Mouse (Mus musculus): ENCODE results near the gene Abraxas2. TPM values are rescaled to one million over a fixed set of nuclear protein-coding genes. Genes with fewer than 3 reads are reported as not detected.

The Abraxas2 gene
- 45.3 and 56.8 TPM in 2 replicates for total RNA-seq (2017)

DNA sequence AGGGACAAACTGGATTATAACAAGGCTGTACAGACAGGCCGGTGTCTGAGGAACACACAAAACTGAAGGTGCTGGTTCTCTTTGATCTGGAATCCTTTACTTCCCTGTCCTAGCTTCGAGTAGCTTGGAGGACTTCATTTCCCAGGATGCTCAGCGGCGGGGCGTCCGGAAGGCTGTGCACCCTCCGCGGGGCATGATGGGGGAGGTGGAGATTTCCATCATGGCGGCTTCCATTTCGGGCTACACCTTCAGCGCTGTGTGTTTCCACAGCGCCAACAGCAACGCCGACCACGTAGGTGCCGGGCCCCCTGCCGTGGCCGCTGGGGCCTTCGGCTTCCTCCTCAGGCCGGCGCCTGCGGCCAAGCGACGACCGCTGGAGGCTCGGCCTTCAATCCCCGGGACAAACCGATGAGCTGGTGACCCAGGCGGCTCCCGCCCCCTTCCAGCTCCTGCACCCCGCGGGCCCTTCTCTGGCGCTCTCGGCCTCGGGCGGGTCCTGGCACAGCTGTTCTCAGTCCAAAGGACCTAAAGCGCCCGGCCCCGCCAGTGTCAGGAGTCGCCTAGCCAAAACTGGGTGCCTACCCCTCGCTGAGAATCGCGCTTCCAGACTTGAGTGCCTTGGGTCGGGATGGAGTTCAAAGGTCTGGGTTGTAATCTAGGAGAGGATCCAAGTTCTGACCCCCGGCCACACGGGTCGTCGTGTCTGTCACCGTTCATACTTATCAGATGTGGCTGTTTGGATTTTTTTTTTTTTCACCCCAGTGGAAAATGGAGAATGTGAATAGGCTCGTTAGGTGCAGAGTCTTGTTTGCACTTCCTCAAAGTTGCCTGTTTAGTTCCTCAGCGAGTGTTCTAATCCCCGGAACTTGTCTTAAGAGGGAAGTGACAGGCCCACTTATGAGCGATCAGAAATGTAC lies at the start of gene Abraxas2:
Gene Abraxas2 (plus strand): TSS at position 184 of the 917 bp plus-strand sequence.
- peak; percentile 97 to 98 for ATAC-seq (replicated peaks in 1 of 2; ENCODE audit: insufficient read depth in 1 of 2, low FRiP score in 2 of 2, low TSS enrichment in 1 of 2, low read depth in 1 of 2, poor library complexity in 2 of 2, severe bottlenecking in 2 of 2)

DNA sequence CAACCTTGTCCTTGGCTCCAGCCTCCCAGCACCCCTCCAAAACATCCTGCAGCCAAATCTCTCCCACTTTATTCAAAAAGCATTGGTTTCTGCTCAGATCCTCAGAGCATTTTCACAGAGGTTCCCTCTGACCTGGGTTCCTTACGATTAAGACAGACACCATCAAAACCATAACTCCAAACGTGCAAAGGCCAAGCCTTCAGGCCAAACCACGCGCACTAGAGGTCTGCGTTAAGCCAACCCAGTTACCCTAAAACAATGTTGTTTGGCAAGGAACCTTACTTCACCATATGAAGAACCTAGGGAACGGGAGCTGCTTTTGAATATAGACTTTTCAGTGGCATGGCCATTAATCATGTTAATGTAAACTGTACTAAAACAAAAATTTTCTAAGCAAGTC lies 49.3 kb upstream of the Abraxas2 start:
- ATAC-seq (replicated peaks in 1 of 2; ENCODE audit: insufficient read depth in 1 of 2, low FRiP score in 2 of 2, low TSS enrichment in 1 of 2, low read depth in 1 of 2, poor library complexity in 2 of 2, severe bottlenecking in 2 of 2), result no peak

DNA sequence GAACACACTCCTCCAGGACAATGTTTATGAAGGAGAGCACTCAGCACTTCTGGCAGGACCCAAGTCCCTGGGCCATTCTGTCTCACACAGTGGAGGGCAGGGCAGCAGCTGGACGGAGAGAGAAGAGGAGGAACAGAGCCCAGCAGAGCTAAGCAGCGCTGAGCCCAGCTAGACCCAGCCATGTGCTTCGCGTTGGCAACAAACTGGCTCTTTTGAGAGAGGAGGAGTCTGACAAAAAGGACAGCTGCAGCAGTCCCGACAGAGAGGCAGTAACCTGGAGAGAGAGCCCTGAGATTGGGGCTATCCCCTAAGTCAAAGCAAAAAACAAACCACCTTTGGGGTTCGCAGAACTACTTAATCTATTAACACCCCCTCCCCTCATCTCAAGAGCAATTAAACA lies 48.7 kb upstream of the Abraxas2 start:
- ATAC-seq (replicated peaks in 1 of 2; ENCODE audit: insufficient read depth in 1 of 2, low FRiP score in 2 of 2, low TSS enrichment in 1 of 2, low read depth in 1 of 2, poor library complexity in 2 of 2, severe bottlenecking in 2 of 2), result no peak

DNA sequence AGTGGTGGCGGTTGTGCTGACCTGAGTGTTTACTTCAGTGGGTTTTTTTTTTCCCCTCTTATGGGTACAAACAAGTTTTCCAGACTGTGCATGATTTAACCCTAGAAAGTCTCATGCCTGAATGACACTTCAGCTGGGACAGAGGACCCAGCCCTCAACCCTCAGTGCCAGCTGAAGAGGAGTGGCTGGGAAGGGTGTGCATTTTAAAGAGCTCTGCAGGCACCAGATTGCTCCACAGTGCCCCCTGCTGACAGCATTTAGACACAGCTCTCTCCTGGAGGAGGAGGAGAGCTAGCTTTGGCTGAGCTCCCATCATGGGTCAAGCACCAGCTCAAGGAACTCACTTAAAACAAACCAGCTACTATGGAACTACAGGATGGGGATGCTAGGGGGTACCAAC lies 48.1 kb upstream of the Abraxas2 start:
- ATAC-seq (replicated peaks in 1 of 2; ENCODE audit: insufficient read depth in 1 of 2, low FRiP score in 2 of 2, low TSS enrichment in 1 of 2, low read depth in 1 of 2, poor library complexity in 2 of 2, severe bottlenecking in 2 of 2), result peak; percentile 62 to 76

DNA sequence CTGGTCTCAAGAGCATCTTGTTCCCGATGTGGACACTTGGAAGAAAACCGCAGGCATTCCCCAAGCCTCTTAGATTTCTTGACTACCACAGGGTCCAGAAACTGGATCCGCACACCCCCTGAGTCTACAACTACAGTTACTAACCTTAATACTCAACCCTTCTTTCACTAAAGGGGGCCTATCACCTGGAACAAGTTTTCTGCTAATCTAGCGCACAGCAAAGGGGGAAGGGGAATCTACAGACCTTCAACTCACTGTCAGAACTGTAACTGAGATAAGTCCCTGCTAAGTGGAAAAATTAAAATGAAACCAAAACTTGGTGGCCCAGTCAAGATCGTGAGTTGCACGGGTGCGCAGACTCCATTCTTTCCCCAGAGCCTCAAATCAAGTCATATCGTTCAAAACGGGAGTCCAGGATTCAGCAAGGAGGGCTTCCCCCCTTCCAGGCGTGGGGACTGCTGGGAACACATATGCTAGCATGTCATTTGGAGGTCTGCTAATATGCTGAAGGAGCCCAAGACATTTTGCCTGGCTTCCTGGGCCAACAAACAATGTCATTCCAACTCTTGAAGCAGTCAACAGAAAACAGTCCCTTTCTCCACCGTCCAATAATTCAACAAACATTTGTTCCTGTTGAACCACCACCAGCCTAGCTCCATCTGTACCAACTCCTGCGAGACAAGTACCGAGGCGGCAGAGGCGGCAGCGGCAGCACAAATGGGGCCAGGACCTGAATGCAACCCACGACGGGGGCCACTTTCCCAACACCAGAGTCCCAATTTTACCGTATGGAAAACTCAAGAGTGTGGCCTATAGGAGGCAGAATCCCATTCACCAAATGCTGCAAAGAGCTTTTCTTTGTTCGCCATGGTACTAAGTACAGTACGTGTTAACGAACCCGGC lies 47.1 kb upstream of the Abraxas2 start:
- ATAC-seq (replicated peaks in 1 of 2; ENCODE audit: insufficient read depth in 1 of 2, low FRiP score in 2 of 2, low TSS enrichment in 1 of 2, low read depth in 1 of 2, poor library complexity in 2 of 2, severe bottlenecking in 2 of 2), result peak in 1 of 2 experiments; percentile 19; a peak in 1 of 4 replicates

DNA sequence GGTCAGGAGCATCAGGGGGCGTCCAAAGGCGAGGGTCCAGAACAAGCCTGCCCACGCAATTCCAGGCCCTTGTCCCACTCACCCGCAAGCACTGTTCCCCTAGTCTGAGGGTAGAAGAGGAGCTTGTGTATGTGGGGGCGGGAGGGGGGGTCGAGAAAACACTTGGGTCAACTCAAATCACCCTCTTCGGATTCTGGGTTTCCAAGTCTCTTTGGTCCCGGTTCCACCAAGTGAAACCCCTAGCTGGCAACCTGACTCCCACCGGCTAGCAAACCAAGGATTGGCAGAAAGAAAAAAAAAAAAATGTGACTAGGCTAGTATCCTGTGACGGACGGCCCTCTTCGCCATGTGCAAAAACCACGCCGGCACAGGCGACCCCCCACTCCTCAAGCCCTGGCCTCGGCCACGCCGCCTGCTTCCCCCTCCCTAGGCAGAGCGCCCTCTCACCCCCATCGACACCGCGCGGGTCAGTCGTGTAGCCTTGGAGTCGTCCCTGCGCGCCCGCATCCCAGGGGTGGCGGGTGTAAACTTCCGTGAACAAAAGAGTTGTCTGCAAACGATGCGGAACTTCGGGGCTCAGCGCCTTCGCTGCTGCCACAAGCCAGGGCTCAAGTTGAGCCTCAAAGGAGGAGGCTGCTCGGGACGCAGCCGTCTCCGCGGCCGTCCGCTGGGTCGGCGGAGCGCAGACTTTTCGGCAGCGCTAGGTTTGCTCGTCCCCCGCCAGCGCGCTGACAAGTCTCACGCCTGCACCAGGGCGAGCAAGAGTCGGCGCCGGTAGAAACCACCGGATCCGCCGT lies 46.2 kb upstream of the Abraxas2 start:
- ATAC-seq (replicated peaks in 1 of 2; ENCODE audit: insufficient read depth in 1 of 2, low FRiP score in 2 of 2, low TSS enrichment in 1 of 2, low read depth in 1 of 2, poor library complexity in 2 of 2, severe bottlenecking in 2 of 2), result peak; percentile 32 to 62

DNA sequence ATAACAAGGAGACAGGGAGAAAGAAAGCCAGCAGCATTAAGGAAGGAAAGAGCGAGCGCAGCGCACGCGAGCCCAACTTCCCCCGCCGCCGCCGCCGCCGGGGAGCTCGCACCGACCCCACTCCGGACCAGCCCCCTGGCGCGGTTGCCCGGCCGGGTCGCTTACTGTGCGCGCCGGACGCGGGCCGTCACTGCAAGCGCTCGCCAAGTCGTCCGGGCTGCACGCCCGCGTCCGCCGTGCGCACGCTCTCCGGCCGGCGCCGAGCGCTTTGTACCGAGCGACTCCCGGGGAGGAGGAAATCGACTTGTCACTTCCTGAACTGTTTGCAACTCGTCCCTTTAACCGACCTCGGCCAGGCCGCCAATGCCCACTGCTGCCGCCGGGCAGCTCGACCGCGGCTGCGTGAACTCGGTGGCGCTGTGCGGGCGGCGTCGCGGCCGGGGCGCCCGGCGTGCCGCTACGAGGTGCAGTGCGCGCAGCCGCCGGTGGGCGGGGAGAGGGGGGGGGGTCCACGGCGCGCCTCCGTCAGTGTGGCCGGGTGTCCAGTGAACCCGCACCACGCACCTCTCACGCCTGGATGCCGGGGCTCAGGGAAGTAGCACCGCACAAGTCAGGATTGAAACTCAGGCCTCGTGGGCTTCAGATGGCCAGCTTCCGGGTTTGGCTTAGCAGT lies 45.5 kb upstream of the Abraxas2 start, which contains the start of gene Fam53b:
Gene Fam53b (minus strand): TSS at position 471 of the 673 bp plus-strand sequence.
- ATAC-seq (replicated peaks in 1 of 2; ENCODE audit: insufficient read depth in 1 of 2, low FRiP score in 2 of 2, low TSS enrichment in 1 of 2, low read depth in 1 of 2, poor library complexity in 2 of 2, severe bottlenecking in 2 of 2), result peak; percentile 5 to 38; a peak in 1 of 4 replicates

DNA sequence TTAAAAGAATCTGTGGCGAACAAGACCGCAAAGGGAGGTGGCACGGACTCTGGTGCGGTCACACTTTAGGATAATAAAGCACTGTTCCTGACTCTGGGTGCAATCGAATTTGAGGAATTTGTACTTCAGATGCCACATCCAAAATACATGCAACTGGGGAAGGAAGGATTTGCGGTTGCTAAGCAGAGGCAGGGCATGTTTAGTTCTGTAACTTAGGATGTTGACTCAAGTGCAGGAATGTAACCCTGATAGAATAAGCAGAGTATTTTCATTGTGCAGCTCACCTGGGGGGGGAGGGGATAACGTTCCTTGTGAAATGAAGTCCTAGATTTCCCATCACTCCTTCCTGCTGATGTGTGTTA lies 45.0 kb upstream of the Abraxas2 start:
- no peak for ATAC-seq (replicated peaks in 1 of 2; ENCODE audit: insufficient read depth in 1 of 2, low FRiP score in 2 of 2, low TSS enrichment in 1 of 2, low read depth in 1 of 2, poor library complexity in 2 of 2, severe bottlenecking in 2 of 2)

DNA sequence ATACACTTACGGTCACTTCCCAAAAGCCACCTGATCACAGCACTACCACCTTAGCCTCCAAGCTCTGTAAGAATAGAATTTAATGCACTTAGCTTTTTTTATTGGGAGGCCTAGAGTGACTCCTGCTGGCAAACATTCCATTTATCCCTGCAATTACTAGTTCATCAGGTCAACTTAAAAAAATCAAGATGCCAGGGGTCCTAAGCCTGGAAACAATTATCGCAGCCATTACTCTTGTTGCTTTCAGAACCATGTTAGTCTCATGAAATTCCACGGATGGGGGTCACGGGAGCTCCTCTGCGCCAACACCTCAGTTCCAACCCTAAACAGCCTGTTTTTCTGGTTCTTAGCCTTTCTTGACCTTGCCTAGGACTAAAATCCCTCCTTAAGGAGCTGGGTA lies 43.9 kb upstream of the Abraxas2 start:
- no peak for ATAC-seq (replicated peaks in 1 of 2; ENCODE audit: insufficient read depth in 1 of 2, low FRiP score in 2 of 2, low TSS enrichment in 1 of 2, low read depth in 1 of 2, poor library complexity in 2 of 2, severe bottlenecking in 2 of 2)

DNA sequence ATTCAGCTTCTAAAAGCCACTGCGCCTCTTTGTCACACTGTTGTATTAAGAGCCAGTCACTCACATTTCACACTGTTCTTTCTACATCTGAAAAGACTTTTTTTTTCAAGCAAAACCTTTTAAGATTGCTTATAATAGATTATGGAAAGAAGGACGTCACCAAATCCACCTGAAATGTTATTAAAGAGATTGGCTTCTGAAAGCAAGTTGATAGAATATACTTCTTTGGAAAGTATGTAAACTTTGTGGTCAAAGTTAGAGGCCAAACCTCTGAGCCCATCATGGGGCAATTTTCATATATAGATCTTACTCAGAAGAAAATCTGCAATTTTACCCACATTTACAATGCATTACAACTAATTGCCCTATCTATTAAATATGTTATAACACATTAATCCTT lies 42.5 kb upstream of the Abraxas2 start:
- no peak for ATAC-seq (replicated peaks in 1 of 2; ENCODE audit: insufficient read depth in 1 of 2, low FRiP score in 2 of 2, low TSS enrichment in 1 of 2, low read depth in 1 of 2, poor library complexity in 2 of 2, severe bottlenecking in 2 of 2)

DNA sequence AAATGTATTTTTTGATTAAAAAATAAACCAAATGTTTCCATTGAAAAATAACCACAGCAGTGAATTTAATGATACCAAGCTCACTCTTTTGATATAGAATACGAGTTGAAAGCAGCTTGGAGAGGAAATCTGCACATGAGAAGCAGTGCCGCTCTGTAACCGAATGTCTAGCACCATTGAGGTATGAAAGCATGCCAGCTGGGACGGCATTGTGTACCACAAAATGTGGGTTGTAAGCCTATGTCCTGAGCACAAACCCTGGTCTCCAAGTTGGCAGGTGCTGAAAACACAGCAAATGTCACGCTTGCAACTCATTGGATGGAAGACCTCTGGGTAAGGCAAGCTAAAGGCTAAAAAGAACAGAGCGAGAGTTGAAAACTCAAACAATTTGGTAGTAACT lies 42.0 kb upstream of the Abraxas2 start:
- ATAC-seq (replicated peaks in 1 of 2; ENCODE audit: insufficient read depth in 1 of 2, low FRiP score in 2 of 2, low TSS enrichment in 1 of 2, low read depth in 1 of 2, poor library complexity in 2 of 2, severe bottlenecking in 2 of 2), result no peak

DNA sequence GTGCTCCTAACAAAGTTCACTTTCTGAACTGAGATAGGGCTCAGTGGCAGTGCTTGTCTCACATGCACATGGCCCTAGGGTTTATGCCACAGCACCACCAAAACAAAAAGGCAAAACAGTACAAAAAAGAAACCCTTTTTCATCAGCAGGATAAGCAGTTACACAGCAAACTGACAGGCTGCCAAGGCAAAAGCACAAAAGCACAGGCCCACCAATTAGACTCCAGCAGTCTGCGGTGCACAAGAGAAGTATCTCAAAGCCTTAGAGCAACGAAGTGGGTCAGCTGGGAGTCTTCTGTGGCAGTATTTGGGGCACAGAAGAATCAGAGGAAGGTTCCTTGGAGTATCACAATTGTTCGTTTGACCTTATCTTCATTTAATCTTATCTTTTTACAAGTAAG lies 38.3 kb upstream of the Abraxas2 start:
- ATAC-seq (replicated peaks in 1 of 2; ENCODE audit: insufficient read depth in 1 of 2, low FRiP score in 2 of 2, low TSS enrichment in 1 of 2, low read depth in 1 of 2, poor library complexity in 2 of 2, severe bottlenecking in 2 of 2), result no peak

DNA sequence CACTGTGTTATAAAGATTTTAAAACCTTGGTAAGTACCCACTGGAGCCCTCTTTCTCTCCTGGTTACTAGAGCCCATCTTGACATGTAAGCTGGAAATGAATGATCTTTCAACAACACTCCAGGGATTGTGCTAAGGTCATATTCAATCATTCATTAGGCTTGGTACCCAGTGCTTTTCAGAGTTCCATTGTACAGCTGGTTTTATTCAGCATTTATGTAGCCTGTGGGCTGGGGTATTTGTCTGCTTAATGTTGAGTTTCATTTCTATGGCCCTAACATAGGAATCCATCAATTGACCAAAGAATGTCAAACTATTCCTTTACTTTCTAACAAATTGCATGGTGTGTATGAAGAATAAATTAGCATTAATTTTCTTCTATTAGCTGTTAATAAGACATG lies 35.2 kb upstream of the Abraxas2 start:
- no peak for ATAC-seq (replicated peaks in 1 of 2; ENCODE audit: insufficient read depth in 1 of 2, low FRiP score in 2 of 2, low TSS enrichment in 1 of 2, low read depth in 1 of 2, poor library complexity in 2 of 2, severe bottlenecking in 2 of 2)

DNA sequence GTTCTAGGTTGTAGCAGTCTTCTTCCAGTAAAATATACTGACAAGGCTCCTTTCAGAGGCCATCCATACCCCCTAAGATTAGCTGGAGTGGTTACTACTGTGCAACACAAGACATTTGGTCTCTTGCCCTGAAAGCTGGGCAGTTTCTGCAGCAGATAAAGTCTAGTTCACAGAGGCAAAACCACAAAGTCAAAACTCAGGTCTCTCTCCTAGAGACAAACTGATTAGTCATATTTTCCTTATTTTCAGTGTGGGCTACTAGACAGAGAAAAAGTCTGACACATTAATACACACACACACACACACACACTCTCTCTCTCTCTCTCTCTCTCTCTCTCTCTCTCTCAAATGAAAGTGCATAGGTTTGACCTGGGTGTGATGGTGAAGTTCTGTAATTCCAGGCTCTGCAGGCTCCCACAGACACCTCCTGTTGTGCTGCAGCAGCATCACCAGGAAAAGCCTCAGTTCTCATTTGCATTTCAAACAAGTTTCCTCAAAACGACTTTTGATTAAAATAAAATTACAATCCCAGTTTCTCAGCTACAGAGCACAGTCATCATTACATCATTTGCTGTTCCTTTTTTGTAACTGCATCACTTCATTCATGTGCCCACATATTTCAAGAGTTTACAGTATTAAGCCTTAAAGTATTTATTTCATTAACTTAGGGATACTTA lies 34.5 kb upstream of the Abraxas2 start:
- no peak for ATAC-seq (replicated peaks in 1 of 2; ENCODE audit: insufficient read depth in 1 of 2, low FRiP score in 2 of 2, low TSS enrichment in 1 of 2, low read depth in 1 of 2, poor library complexity in 2 of 2, severe bottlenecking in 2 of 2)

DNA sequence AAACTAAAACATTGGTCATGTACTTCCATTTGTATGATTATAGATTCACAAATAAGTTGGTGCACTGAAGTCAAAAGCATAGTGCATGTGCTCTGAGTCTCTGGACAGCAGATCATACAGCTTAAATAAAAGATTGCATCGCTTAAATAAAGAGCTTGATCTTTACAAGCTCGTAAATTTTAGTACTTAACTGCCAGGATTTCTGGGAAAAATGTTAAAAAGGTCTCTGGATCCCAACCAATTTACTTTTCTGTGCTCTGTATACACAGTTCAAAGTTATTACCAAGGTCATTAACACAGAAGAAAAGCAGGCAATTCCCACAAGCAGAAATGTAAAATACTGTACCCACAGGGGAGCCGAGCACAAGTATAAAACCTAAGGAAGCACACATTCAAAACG lies 28.1 kb upstream of the Abraxas2 start:
- no peak for ATAC-seq (replicated peaks in 1 of 2; ENCODE audit: insufficient read depth in 1 of 2, low FRiP score in 2 of 2, low TSS enrichment in 1 of 2, low read depth in 1 of 2, poor library complexity in 2 of 2, severe bottlenecking in 2 of 2)

DNA sequence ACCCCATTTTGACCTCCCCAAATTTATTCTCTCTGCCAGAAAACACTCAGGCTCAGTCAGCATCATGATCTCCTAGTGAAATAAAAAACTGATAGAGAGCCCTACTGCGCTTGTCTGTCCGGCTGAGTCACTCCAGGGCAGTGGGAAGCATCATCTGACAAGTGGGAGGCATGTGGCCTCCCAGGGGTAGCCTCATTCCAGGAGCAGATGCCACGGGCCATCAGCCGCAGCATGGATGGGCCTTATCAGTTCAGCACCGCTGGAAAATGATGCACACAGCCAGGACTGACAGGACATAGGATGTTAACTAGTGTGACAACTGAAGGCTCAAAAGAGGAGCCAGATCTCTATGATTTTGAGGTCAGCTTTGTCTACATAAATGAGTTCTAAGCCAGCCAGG lies 17.7 kb upstream of the Abraxas2 start:
- no peak for ATAC-seq (replicated peaks in 1 of 2; ENCODE audit: insufficient read depth in 1 of 2, low FRiP score in 2 of 2, low TSS enrichment in 1 of 2, low read depth in 1 of 2, poor library complexity in 2 of 2, severe bottlenecking in 2 of 2)

Measured in hematopoietic stem cell, adult 5-6 weeks (primary cell).